Mouse (Mus musculus) macrophage (primary cell): Measurements from ENCODE around the gene Ubr7. TPM values are rescaled to one million over a fixed set of nuclear protein-coding genes. Genes with fewer than 3 reads are reported as not detected.
A peak's percentile ranks its signal among the peaks of the same experiment; 100 is the strongest.

Experiments used
- H3K27ac ChIP-seq: fragments of 350-480 bp; formaldehyde crosslinking; 2 replicates; pipeline ENCODE4 v1.9.0; 2021
- H3K36me3 ChIP-seq: fragments of 350-480 bp; formaldehyde crosslinking; 2 replicates; pipeline ENCODE4 v1.9.0; 2021; ENCODE audit errors: inconsistent target
- H3K4me3 ChIP-seq: fragments of 350-480 bp; formaldehyde crosslinking; 2 replicates; pipeline ENCODE4 v1.9.0; 2021; ENCODE audit errors: inconsistent target
- H3K79me2 ChIP-seq: fragments of 350-480 bp; formaldehyde crosslinking; 2 replicates; pipeline ENCODE4 v1.9.0; 2021; ENCODE audit errors: inconsistent target
- WGBS: methylation state at CpG from one replicate; pipeline ENCODE4 v1.1.7; 2026; ENCODE audit warnings: inconsistent platforms; ENCODE audit not compliant: missing documents; 5-methylcytosine and 5-hydroxymethylcytosine counted together
- polyA plus RNA-seq: library from polyadenylated mRNA; stranded (reverse); fragments of 250-400 nt; gene quantifications from 3 replicates; pipeline ENCODE4 v1.2.4, GENCODE M21; 2018; ENCODE audit warnings: inconsistent platforms

The Ubr7 gene
- polyA plus RNA-seq, 1 experiment from 2014 or later, result 11.5 TPM

DNA sequence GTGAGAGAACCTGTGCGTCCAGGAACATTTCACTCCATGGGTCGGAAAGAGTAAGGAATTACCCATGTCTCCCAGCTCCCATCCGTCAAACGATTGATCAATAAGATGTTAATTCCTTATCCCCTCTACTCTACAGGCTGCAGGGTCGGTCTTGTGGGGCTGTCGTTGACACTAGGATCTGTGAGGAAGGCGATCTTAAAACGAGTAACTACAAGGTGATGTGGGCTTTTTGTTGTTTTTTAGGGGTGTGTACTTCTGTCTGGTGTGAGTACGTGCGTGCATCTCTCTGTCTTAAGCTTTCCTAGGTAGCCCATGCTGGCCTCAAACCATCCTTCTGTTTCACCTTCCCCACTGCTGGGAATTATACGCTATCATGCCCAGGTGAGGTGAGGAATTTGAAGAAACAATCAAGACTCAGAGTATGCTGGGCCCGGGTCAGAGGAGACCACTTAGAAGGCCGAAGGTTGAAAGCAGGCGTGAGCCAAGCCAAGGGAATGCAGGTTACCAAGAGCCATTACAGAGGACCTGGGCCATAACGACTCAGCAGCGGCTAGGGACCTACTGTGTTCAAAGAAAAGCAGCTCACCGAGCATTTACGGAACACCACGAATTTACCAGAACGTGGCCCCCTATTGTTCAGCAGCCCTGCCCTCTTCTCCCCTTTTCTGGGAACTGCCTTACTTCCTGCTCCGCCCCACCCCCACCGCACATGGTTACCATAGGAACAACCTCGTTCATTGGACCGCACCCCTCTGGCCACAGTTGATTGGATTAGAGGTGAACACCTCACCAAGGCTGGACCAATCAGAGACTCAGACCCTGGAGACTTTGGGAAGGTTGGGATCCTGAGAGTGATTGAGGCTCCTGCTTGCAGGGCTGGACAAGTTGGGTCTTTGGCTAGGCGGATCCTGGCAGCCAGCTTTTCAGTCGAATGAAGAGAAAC lies 27.6 kb upstream of the Ubr7 start:
- Histone ChIP-seq H3K4me3 (no peak overlapping the region), H3K27ac (no peak overlapping the region), H3K36me3 (no peaks in the 10 kb centered on the region), H3K79me2 (no peaks in the 10 kb centered on the region)
- 54% methylated on average over 26 of the region's 26 CpGs for whole genome bisulfite sequencing

DNA sequence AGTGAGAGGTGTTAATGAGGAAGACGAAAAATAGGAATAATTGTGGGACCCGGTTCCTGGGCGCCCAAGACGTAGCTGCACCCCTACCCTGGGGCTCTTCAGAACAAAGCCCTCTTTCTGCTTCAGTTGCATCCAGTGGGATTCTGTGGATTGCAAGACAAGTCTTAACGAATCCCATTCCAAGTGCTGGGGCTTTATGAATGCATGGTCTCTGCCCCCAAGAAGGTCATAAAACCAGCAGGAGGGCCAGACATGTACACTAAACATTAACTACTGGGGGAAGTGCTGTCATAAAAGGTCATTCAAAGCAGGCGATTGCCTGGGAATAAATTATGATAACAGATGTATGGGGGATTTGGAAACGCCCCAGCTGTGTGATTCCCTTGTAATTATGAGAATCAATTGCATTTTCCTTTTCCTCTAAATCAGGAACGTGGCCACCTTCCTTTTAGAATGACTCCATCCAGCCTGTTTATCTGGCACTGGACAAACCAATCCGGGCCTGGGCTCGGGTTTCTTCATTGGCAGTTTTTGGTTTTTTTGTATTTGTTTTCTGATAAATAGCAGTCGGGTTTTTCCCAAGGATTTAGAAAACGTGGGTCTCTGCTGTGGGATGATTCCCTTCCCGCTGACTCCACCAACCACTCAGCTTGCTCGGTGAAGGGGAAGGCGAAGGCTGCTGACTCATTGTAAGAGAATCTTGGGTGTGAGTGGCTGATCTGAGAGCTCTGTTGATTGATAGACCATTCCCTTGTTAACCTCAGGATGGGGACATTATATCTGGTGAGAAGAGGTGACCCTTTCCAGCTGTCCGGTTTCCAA lies 26.8 kb upstream of the Ubr7 start:
- Histone ChIP-seq H3K79me2 (no peaks in the 10 kb centered on the region), H3K4me3 (no peak overlapping the region), H3K36me3 (no peaks in the 10 kb centered on the region), H3K27ac (no peak overlapping the region)
- 58% methylated on average over 15 of the region's 16 CpGs for WGBS

DNA sequence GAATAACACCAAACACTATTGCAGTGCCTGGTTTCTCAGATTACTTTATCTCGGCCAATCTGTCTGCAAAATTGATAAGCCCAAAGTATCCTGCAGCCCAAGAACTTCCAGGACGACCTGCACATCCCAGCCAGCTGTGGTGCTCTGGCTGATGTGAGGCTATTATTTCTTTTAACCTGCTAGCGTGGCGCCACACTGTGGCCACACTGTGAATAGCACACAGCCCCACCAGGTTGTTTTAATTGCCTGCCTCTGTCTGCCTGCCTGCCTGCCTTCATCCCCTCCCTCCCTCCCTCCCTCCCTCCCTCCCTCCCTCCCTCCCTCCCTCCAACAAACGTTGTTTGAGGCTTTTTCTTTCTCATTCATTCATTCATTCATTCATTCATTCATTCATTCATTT lies 24.4 kb upstream of the Ubr7 start:
- H3K27ac ChIP-seq, result no peak overlapping the region
- H3K4me3 ChIP-seq, result no peak overlapping the region
- H3K79me2 ChIP-seq, result no peaks in the 10 kb centered on the region
- 23% methylated on average over 4 of the region's 5 CpGs for WGBS
- H3K36me3 ChIP-seq, result no peaks in the 10 kb centered on the region

DNA sequence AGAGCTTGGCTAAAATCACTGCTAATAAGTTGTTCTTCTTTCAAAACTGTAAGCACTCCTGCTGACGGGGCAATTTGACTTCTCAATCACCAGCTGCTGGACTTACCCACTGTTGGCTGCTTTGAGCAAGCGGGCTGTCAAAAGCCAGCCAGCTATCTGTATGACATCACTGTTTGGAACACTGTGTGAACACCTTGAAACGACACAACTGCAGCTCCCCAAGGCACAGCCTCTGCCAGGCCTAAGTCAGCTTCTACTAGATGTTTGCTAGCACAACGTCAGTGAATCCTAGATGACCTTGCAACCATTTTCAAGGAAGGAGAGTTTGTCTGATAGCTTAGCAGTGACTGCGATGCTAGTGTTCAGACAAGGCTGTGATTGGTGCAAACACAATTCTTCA lies 18.7 kb upstream of the Ubr7 start:
- Histone ChIP-seq H3K79me2 (peaks cover 3% of the 10 kb centered on the region), H3K27ac (no peak overlapping the region), H3K4me3 (no peak overlapping the region), H3K36me3 (no peaks in the 10 kb centered on the region)
- 93% methylated on average over 5 of the region's 5 CpGs for WGBS

DNA sequence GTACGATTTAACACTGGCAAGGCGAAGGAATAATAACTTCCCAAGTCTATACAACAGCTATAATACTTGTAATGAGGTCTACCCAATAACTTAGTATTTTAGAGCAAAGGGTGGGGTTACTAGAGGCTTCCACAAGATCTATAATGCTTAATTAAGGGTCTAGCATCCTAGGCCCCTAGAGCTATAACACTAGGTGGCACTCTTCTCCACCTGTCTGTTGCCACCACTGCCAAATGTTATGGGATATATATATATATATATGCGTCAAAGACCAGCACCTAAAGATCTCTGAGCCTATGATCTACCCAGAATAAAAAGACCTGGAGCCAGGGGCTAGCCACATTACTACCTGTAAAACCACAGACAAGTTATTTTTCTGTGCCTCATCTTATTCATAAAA lies 17.5 kb upstream of the Ubr7 start:
- no peak overlapping the region for H3K27ac ChIP-seq
- no peak overlapping the region for H3K4me3 ChIP-seq
- WGBS, result 67% methylated on average over 3 of the region's 3 CpGs
- H3K79me2 ChIP-seq, result peaks cover 15% of the 10 kb centered on the region
- H3K36me3 ChIP-seq, result no peaks in the 10 kb centered on the region

DNA sequence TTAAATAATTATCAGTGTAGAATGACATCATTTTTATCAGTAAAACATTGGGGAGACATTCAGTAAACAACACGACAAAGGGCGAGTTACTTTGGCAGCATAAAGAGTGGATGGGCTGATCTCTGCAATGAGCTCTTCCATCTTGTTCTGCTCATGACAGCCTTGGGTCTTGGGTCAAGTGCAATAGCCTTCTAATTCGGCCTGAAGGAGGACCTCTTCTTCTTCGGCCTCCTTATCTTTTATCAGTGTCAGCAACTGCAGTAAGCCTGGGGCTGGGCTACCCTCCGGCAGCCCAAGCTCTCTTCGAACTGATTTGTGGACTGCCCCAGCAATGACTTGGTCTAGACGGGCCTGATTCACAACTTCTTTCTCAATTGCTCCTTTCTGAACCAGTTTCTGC lies 15.7 kb upstream of the Ubr7 start:
- WGBS, result 93% methylated on average over 7 of the region's 7 CpGs
- no peak overlapping the region for H3K4me3 ChIP-seq
- H3K27ac ChIP-seq, result no peak overlapping the region
- H3K79me2 ChIP-seq, result peaks cover 33% of the 10 kb centered on the region
- H3K36me3 ChIP-seq, result no peaks in the 10 kb centered on the region

DNA sequence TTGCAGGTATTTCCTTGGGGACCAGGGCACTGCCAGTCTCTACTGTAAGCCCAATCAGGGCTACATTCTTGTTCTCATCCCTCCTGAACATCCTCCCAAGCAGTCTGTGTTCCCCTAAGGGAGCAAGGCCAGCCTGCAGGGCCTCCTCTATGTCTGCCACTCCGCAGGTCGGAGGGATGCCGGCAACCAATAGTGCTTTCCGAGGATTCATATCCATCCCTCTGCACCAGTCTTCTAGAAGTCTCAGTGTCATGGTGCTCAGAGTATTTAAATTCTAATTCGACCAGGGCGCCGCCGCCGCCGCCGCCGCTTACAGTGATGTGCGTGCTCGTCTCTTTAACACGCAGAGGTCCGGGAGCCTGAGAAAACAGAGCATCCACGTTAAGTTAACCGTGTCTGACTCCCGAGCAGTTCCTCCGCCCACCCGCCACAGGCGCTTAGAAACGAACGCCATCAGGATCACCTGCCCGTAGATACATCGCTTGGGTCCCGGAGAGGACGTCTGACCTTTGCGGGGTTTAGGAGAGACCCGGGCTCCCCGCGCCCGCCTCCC lies 14.7 kb upstream of the Ubr7 start:
- H3K27ac ChIP-seq, result peak overlapping the region; percentile 44
- H3K4me3 ChIP-seq, result peak overlapping the region; percentile 57
- no peaks in the 10 kb centered on the region for H3K36me3 ChIP-seq
- peaks cover 39% of the 10 kb centered on the region for H3K79me2 ChIP-seq
- 1% methylated on average over 33 of the region's 33 CpGs for WGBS

DNA sequence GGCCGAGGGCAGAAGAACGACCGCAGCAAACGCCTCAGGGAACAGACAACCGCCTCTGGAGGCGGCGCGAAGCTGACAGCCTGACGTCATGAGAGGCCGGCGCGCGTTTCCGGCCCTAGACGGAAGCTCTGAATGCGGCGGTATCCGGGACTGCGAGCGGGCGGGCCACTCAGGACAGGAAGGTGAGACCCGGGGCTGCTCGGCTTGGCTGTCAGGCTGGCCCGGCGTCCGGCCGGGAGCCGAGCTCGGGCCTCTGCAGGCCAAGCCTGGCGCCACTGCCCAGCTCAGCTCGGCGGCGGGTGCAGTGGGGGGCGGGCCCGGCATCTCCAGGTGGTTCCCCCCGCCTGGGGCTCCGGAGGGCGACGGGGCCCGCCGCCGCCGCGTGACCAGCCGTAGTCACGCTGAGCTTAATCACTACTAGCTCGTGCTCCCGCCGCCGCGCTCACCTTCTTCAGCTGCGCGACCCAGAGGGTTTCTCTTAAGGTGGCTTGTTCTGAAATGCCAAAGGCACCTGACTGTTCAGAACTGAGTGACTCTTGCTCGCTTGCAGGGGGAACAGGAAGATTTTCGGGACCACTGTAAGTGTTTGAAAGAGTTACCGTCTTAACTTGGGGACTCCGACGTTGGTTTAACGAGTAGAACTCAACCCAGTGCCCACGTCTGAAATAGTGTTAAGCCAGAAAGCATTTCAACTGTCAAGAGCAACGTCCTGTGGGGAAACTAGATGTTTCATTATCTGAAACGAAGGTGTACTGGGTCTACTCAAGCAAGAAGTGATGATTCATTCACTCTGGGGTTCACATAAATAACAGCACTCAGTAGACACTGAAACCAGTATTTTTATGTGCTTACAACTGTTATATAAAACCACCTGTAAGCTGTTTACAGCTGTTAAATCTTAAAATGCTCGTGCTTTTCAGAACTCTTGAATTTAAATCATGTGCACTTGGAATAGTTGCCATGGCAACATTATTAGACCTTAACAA lies 13.9 kb upstream of the Ubr7 start, which contains the start of the genes Moap1 and Tmem251:
Gene Moap1 (minus strand): TSS at position 73 of the 986 bp plus-strand sequence.
Gene Tmem251 (plus strand): TSS at position 174 of the 986 bp plus-strand sequence.
- H3K36me3 ChIP-seq, result no peaks in the 10 kb centered on the region
- peak within 1 kb of the TSS; percentile 81 for H3K4me3 ChIP-seq
- under 1% methylated on average over 61 of the region's 63 CpGs for whole genome bisulfite sequencing
- H3K27ac ChIP-seq, result peak within 1 kb of the TSS; percentile 90
- peaks cover 41% of the 10 kb centered on the region for H3K79me2 ChIP-seq

DNA sequence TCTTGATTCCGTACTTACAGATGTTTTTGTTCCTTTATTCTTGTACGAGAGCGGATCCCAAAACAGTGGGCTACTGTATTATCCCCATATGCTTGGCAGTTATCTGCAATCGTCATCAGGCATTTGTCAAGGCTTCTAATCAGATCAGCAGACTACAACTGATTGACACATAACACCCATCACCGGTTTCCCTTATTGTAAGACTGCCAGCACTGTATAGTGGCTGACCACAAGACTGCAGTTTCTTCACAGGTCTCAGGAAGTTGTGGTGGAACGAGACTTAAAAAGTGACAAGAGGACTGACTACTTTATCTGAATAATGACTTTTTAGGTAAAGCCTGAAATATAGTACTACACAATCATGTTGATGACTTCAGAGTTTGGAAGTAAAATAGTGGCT lies 12.9 kb upstream of the Ubr7 start:
- Histone ChIP-seq H3K79me2 (peaks cover 51% of the 10 kb centered on the region), H3K4me3 (peak overlapping the region; percentile 81), H3K36me3 (no peaks in the 10 kb centered on the region), H3K27ac (peak overlapping the region; percentile 90)
- WGBS, result 8% methylated on average over 6 of the region's 6 CpGs

DNA sequence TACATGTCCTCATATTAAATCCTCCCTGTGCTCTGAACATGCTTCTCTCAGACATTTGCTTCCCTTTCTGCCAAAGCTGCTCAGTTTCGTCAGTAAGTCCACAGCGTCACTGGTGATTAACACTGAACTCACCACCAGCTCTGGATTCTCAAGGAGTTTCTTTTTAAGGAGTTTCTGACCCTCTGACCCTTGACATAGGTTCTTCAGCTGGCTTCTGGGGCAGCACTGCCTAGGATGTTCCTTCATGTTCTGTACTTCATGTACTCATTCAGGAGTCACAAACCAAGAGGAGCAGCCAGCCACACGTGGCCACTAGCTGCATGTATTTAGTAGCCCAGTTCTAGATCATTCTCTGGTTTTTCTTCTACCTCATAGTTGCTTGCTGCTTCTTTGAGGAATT lies 9.5 kb upstream of the Ubr7 start:
- H3K4me3 ChIP-seq, result no peak overlapping the region
- peaks cover 85% of the 10 kb centered on the region for H3K79me2 ChIP-seq
- 29% methylated on average over 3 of the region's 3 CpGs for WGBS
- no peaks in the 10 kb centered on the region for H3K36me3 ChIP-seq
- H3K27ac ChIP-seq, result peak overlapping the region; percentile 45

DNA sequence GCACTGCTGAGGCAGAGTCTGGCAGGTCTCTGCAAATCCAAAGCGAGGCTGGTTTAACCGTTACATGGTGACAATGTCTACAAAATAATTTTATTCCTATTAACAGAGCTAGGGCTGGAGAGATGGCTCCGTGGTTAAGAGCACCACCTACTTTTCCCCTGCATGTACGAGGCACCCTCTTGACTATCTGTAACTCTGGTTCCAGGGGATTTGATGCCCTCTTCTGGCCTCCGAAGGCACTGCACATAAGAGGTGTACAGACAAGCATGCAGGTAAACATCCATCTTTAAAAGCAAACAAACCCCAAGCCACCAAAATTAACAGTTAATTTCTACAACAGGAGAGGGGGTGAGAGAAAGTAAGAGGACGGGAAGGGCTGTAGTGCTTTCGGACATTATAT lies 1.5 kb upstream of the Ubr7 start:
- no peak overlapping the region for H3K27ac ChIP-seq
- H3K36me3 ChIP-seq, result no peaks in the 10 kb centered on the region
- H3K4me3 ChIP-seq, result peak overlapping the region; percentile 73; the same call in 1 of the 2 replicates
- WGBS, result 89% methylated on average over 7 of the region's 7 CpGs
- peaks cover 92% of the 10 kb centered on the region for H3K79me2 ChIP-seq

DNA sequence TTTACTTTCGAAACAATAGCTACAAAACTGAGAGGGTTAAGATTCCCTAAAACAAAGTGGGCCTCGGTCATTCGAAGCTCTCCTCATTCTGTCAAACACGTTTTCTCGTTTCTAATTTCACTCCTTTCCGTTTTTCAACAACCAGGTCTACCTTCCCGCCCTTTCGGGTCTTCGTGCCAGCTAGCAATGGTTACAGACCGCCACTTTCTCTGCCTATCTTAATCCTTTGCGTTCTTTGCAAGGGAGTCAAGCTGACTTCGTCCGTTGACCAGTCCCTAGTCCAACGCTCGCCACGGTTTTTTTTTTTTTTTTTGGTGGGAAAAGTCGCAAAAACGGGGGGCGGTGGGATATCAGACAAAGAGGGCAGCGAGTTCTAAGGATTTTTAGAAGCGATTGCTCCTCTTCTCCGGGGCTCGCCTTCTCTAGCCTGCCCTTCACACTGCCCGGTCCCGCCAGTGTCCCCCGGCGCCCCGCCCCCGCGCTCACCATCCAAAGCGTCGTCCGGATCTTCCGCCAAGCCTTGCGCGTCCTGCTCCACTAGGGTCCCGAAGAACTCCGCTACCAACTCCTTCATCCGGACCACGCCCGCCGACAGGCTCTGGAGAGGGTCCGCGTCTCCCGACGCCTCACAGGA lies 595 bp upstream of the Ubr7 start:
- peak overlapping the region; percentile 73 for H3K4me3 ChIP-seq
- H3K79me2 ChIP-seq, result peaks cover 90% of the 10 kb centered on the region
- H3K36me3 ChIP-seq, result peaks cover 6% of the 10 kb centered on the region; the same call in 1 of the 2 replicates
- peak overlapping the region; percentile 51 for H3K27ac ChIP-seq
- 3% methylated on average over 43 of the region's 46 CpGs for WGBS

DNA sequence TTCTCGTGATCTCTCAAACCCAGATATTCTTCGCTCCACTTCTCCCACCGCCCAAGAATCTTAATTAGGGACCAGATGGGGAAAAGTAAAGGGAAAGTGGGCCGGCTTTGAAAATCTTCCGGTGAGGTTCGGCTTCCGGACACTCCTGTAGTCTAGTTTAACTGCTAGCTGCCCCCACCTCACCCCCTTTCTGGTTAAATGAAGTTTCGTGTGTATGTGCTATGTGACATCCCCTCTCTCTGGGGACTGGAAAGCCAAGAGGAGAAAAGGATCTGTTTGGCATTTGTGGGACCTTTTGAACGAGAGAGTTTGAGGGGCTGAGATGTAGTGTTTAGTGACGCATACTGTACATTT lies 613 bp downstream of the Ubr7 start, which contains the start of gene Gm20604:
Gene Gm20604 (minus strand): TSS at position 270 of the 354 bp plus-strand sequence.
- 0% methylated on average over 9 of the region's 10 CpGs for WGBS
- peaks cover 11% of the 10 kb centered on the region; the same call in 1 of the 2 replicates for H3K36me3 ChIP-seq
- H3K27ac ChIP-seq, result peak within 1 kb of the TSS; percentile 58
- peak within 1 kb of the TSS; percentile 90 for H3K4me3 ChIP-seq
- H3K79me2 ChIP-seq, result peaks cover 78% of the 10 kb centered on the region
